Mouse (Mus musculus): ENCODE data around the gene Prss48. TPM values are rescaled to one million over a fixed set of nuclear protein-coding genes. Genes with fewer than 3 reads are reported as not detected.

Prss48 gene
- polyA plus RNA-seq, 1 experiment from 2014 or later, result 0.21 TPM

- Histone ChIP-seq H3K4me3 (replicated peaks; ENCODE audit: low read length) (no peak overlapping the region), H3K4me1 (replicated peaks; ENCODE audit: control insufficient read depth, insufficient read depth, low read length) (no peaks in the 10 kb centered on the region), H3K9ac (no peak overlapping the region), H3K9me3 (ENCODE audit: control insufficient read depth, low read length) (peaks cover 13% of the 10 kb centered on the region), H3K27me3 (ENCODE audit: control insufficient read depth, insufficient read depth, low read length) (no peaks in the 10 kb centered on the region), H3K4me2 (replicated peaks) (no peak overlapping the region), H3K36me3 (replicated peaks; ENCODE audit: control insufficient read depth, insufficient read depth) (no peaks in the 10 kb centered on the region), H3K27ac (no peak overlapping the region)
- DNase-seq (ENCODE audit: low spot score) (no peak), ATAC-seq (ENCODE audit: low FRiP score) (no peak)
- 95% methylated on average over 4 of the region's 4 CpGs for WGBS
Observed at GRCm38 (mm10) chr3:85965479-85965878, 36.8 kb downstream of the Prss48 start.

- no peak overlapping the region for H3K9ac ChIP-seq
- no peak for DNase-seq (ENCODE audit: low spot score)
Observed at GRCm38 (mm10) chr3:85961134-85961533, 41.2 kb downstream of the Prss48 start.

GRCm38 (mm10) chr3:85959669-85960068, 42.6 kb downstream of the Prss48 start:
- ATAC-seq (ENCODE audit: low FRiP score) (no peak), DNase-seq (ENCODE audit: low spot score) (no peak)
- H3K9ac ChIP-seq, result no peak overlapping the region
- H3K4me1 ChIP-seq (replicated peaks; ENCODE audit: control insufficient read depth, insufficient read depth, low read length), result no peaks in the 10 kb centered on the region
- peaks cover 13% of the 10 kb centered on the region for H3K9me3 ChIP-seq (ENCODE audit: control insufficient read depth, low read length)
- H3K4me3 ChIP-seq (replicated peaks; ENCODE audit: low read length), result no peak overlapping the region
- no peak overlapping the region for H3K4me2 ChIP-seq (replicated peaks)
- H3K27me3 ChIP-seq (ENCODE audit: control insufficient read depth, insufficient read depth, low read length), result no peaks in the 10 kb centered on the region
- 89% methylated on average over 1 of the region's 1 CpGs for WGBS
- no peak overlapping the region for H3K27ac ChIP-seq
- H3K36me3 ChIP-seq (replicated peaks; ENCODE audit: control insufficient read depth, insufficient read depth), result no peaks in the 10 kb centered on the region

More at GRCm38 (mm10) chr3:85961134-85961533, 41.2 kb downstream of the Prss48 start:
- WGBS, result 55% methylated on average over 5 of the region's 5 CpGs
- ATAC-seq (ENCODE audit: low FRiP score), result no peak
- H3K27ac ChIP-seq, result no peak overlapping the region
- H3K4me2 ChIP-seq (replicated peaks), result no peak overlapping the region
- no peaks in the 10 kb centered on the region for H3K27me3 ChIP-seq (ENCODE audit: control insufficient read depth, insufficient read depth, low read length)
- H3K4me1 ChIP-seq (replicated peaks; ENCODE audit: control insufficient read depth, insufficient read depth, low read length), result no peaks in the 10 kb centered on the region
- no peaks in the 10 kb centered on the region for H3K36me3 ChIP-seq (replicated peaks; ENCODE audit: control insufficient read depth, insufficient read depth)
- H3K4me3 ChIP-seq (replicated peaks; ENCODE audit: low read length), result no peak overlapping the region
- H3K9me3 ChIP-seq (ENCODE audit: control insufficient read depth, low read length), result peaks cover 13% of the 10 kb centered on the region

- no peak for DNase-seq (ENCODE audit: low spot score)
- H3K9ac ChIP-seq, result no peak overlapping the region
- H3K4me2 ChIP-seq (replicated peaks), result no peak overlapping the region
- H3K27me3 ChIP-seq (ENCODE audit: control insufficient read depth, insufficient read depth, low read length), result no peaks in the 10 kb centered on the region
- ATAC-seq (ENCODE audit: low FRiP score), result no peak
- no peaks in the 10 kb centered on the region for H3K9me3 ChIP-seq (ENCODE audit: control insufficient read depth, low read length)
- H3K4me3 ChIP-seq (replicated peaks; ENCODE audit: low read length), result no peak overlapping the region
- no peaks in the 10 kb centered on the region for H3K36me3 ChIP-seq (replicated peaks; ENCODE audit: control insufficient read depth, insufficient read depth)
- H3K4me1 ChIP-seq (replicated peaks; ENCODE audit: control insufficient read depth, insufficient read depth, low read length), result no peaks in the 10 kb centered on the region
- no peak overlapping the region for H3K27ac ChIP-seq
- WGBS, result 90% methylated on average over 5 of the region's 5 CpGs
Observed at GRCm38 (mm10) chr3:85955704-85956103, 46.6 kb downstream of the Prss48 start.

- no peak for ATAC-seq (ENCODE audit: low FRiP score)
- no peaks in the 10 kb centered on the region for H3K9me3 ChIP-seq (ENCODE audit: control insufficient read depth, low read length)
- WGBS, result 79% methylated on average over 9 of the region's 9 CpGs
- no peak overlapping the region for H3K4me3 ChIP-seq (replicated peaks; ENCODE audit: low read length)
- DNase-seq (ENCODE audit: low spot score), result no peak
- no peaks in the 10 kb centered on the region for H3K36me3 ChIP-seq (replicated peaks; ENCODE audit: control insufficient read depth, insufficient read depth)
- H3K4me1 ChIP-seq (replicated peaks; ENCODE audit: control insufficient read depth, insufficient read depth, low read length), result no peaks in the 10 kb centered on the region
- no peak overlapping the region for H3K9ac ChIP-seq
- no peak overlapping the region for H3K4me2 ChIP-seq (replicated peaks)
- H3K27ac ChIP-seq, result no peak overlapping the region
- H3K27me3 ChIP-seq (ENCODE audit: control insufficient read depth, insufficient read depth, low read length), result no peaks in the 10 kb centered on the region
Observed at GRCm38 (mm10) chr3:85955269-85955668, 47.0 kb downstream of the Prss48 start.

GRCm38 (mm10) chr3:85952696-85953283, 49.5 kb downstream of the Prss48 start:
- no peak for DNase-seq (ENCODE audit: low spot score)
- H3K4me1 ChIP-seq (replicated peaks; ENCODE audit: control insufficient read depth, insufficient read depth, low read length), result no peaks in the 10 kb centered on the region
- no peaks in the 10 kb centered on the region for H3K27me3 ChIP-seq (ENCODE audit: control insufficient read depth, insufficient read depth, low read length)
- H3K4me3 ChIP-seq (replicated peaks; ENCODE audit: low read length), result no peak overlapping the region
- H3K4me2 ChIP-seq (replicated peaks), result no peak overlapping the region
- 0 out of 2 replicates have a peak, but pooled peaks cover 5% of the 10 kb centered on the region for H3K9me3 ChIP-seq (ENCODE audit: control insufficient read depth, low read length)
- WGBS, result 92% methylated on average over 10 of the region's 10 CpGs
- H3K36me3 ChIP-seq (replicated peaks; ENCODE audit: control insufficient read depth, insufficient read depth), result no peaks in the 10 kb centered on the region
- H3K9ac ChIP-seq, result no peak overlapping the region
- ATAC-seq (ENCODE audit: low FRiP score), result no peak
- no peak overlapping the region for H3K27ac ChIP-seq

GRCm38 (mm10) chr3:85950914-85951313, 51.4 kb downstream of the Prss48 start:
- no peak for ATAC-seq (ENCODE audit: low FRiP score)
- H3K27ac ChIP-seq, result no peak overlapping the region
- no peak overlapping the region for H3K4me3 ChIP-seq (replicated peaks; ENCODE audit: low read length)

More at GRCm38 (mm10) chr3:85950914-85951313, 51.4 kb downstream of the Prss48 start:
- Histone ChIP-seq H3K4me2 (replicated peaks) (no peak overlapping the region), H3K27me3 (ENCODE audit: control insufficient read depth, insufficient read depth, low read length) (no peaks in the 10 kb centered on the region), H3K4me1 (replicated peaks; ENCODE audit: control insufficient read depth, insufficient read depth, low read length) (no peaks in the 10 kb centered on the region), H3K36me3 (replicated peaks; ENCODE audit: control insufficient read depth, insufficient read depth) (no peaks in the 10 kb centered on the region), H3K9me3 (ENCODE audit: control insufficient read depth, low read length) (0 out of 2 replicates have a peak, but pooled peaks cover 5% of the 10 kb centered on the region), H3K9ac (no peak overlapping the region)
- 82% methylated on average over 4 of the region's 4 CpGs for WGBS
- no peak for DNase-seq (ENCODE audit: low spot score)

Other genes starting within 250 kb of the Prss48 start
- gene Fam160a1, start 185.2 kb downstream of the Prss48 start, polyA plus RNA-seq (2014; fragmentation: Nextera tagmentation; extraction: Ambion mirVana), result 0.37 and 0.51 TPM in 2 replicates
- 0.37 and 0.53 TPM in 2 replicates for gene Glt28d2, start 115.0 kb downstream of the Prss48 start, polyA plus RNA-seq (2014; fragmentation: Nextera tagmentation; extraction: Ambion mirVana)
- 0.94 and 1.3 TPM in 2 replicates for gene Gm37240, start 115.0 kb downstream of the Prss48 start, polyA plus RNA-seq (2014; fragmentation: Nextera tagmentation; extraction: Ambion mirVana)
- gene Sh3d19, start 31.4 kb downstream of the Prss48 start, polyA plus RNA-seq (2014; fragmentation: Nextera tagmentation; extraction: Ambion mirVana), result 18.1 and 20.4 TPM in 2 replicates
- 624 and 685 TPM in 2 replicates for gene Rps3a1, start 140.2 kb upstream of the Prss48 start, polyA plus RNA-seq (2014; fragmentation: Nextera tagmentation; extraction: Ambion mirVana)
- gene Lrba, start 222.2 kb upstream of the Prss48 start, polyA plus RNA-seq (2014; fragmentation: Nextera tagmentation; extraction: Ambion mirVana), result 10.9 and 11.4 TPM in 2 replicates